Mouse (Mus musculus) right cerebral cortex, adult 2 months (tissue): ENCODE results near the gene Lgals1.
A peak's percentile ranks its signal among the peaks of the same experiment; 100 is the strongest.

ENCODE experiments used
- DNase-seq, 2 experiments: peaks; one replicate each; pipeline ENCODE4 v3.0.0; 2021 to 2022; ENCODE audit warnings: low spot score in 2 of 2

Gene Lgals1

GRCm38 (mm10) chr15:78908982-78909381, 17.5 kb upstream of the Lgals1 start:
- no peak for DNase-seq

GRCm38 (mm10) chr15:78912040-78912439, 14.5 kb upstream of the Lgals1 start:
- DNase-seq: peak; percentile 46 to 53

- DNase-seq: peak; percentile 96 to 98
Measured at GRCm38 (mm10) chr15:78913632-78914090, 12.9 kb upstream of the Lgals1 start, which contains the start of gene Pdxp. Gene Pdxp (plus strand): TSS chr15:78913919.

GRCm38 (mm10) chr15:78914091-78914822, 12.3 kb upstream of the Lgals1 start:
- peak; percentile 45 to 58 for DNase-seq

- no peak for DNase-seq
Measured at GRCm38 (mm10) chr15:78914823-78915659, 11.5 kb upstream of the Lgals1 start.

- DNase-seq: peak; percentile 73 to 88
Measured at GRCm38 (mm10) chr15:78915660-78916017, 10.9 kb upstream of the Lgals1 start.

GRCm38 (mm10) chr15:78916052-78916826, 10.3 kb upstream of the Lgals1 start:
- DNase-seq: peak in 1 of 2 experiments; percentile 53

- no peak for DNase-seq
Measured at GRCm38 (mm10) chr15:78918126-78918525, 8.4 kb upstream of the Lgals1 start.

GRCm38 (mm10) chr15:78919914-78920313, 6.6 kb upstream of the Lgals1 start:
- no peak for DNase-seq

GRCm38 (mm10) chr15:78922700-78923099, 3.8 kb upstream of the Lgals1 start:
- DNase-seq: no peak

- no peak for DNase-seq
Measured at GRCm38 (mm10) chr15:78923585-78923984, 2.9 kb upstream of the Lgals1 start.

- no peak for DNase-seq
Measured at GRCm38 (mm10) chr15:78925129-78925528, 1.4 kb upstream of the Lgals1 start.

GRCm38 (mm10) chr15:78927021-78927787, 679 bp downstream of the Lgals1 start:
- DNase-seq: no peak

- peak; percentile 60 to 64 for DNase-seq
Measured at GRCm38 (mm10) chr15:78927788-78928457, 1.4 kb downstream of the Lgals1 start.

- no peak for DNase-seq
Measured at GRCm38 (mm10) chr15:78928539-78928938, 2.0 kb downstream of the Lgals1 start.

GRCm38 (mm10) chr15:78930192-78930706, 3.7 kb downstream of the Lgals1 start:
- no peak for DNase-seq

GRCm38 (mm10) chr15:78930801-78931426, 4.4 kb downstream of the Lgals1 start:
- DNase-seq: no peak

GRCm38 (mm10) chr15:78931577-78931976, 5.1 kb downstream of the Lgals1 start:
- no peak for DNase-seq

- DNase-seq: peak; percentile 89 to 93
Measured at GRCm38 (mm10) chr15:78934784-78935320, 8.3 kb downstream of the Lgals1 start, which contains the start of gene Nol12. Gene Nol12 (plus strand): TSS chr15:78934933.

- no peak for DNase-seq
Measured at GRCm38 (mm10) chr15:78936403-78936802, 9.9 kb downstream of the Lgals1 start.
